Mouse (Mus musculus): ENCODE measurements around the gene Nsmce4a. TPM values are rescaled to one million over a fixed set of nuclear protein-coding genes. Genes with fewer than 3 reads are reported as not detected.

Gene Nsmce4a
- polyA plus RNA-seq, 1 experiment from 2014 or later = 271 TPM

DNA sequence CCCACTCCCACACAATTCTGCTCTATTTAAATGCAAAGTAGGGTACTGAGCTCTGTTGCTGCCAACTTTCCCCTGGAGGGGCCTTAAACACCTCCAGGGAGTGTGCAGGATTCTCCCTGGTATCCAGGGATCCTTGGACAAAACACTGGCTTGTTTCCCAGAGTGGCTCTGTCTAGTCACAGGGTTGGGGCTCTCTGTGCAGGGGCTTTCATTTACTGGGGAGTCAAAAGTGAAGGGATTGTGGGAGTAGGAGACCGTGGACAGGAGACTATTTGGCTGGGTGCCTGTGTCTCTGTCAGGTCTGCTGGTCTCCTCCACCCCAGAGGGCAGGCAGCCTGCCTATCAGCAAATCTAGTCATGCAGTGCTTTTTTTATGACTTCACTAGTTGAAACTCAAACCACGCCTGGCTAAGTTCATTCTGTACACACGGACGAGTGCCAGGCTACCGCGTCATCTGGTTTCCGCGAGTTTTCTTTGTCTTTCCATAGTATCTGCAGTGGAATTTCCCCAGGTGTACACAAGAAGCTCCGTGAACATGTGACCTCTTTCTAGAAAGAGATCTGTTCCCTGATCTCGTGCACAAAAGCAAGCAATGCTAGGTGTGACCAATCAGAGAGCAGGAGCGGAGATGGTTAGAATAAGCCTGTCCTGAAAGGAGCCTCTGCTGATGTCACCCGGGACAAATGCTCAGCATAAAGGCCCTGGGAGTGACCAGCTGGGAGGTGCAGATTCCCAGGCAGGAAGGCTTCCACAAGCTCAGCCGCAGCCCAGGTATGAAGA, 1.5 kb upstream of the Nsmce4a start:
- Histone ChIP-seq H3K4me2 (ENCODE audit: low read depth, low read length) (no peak overlapping the region), H3K4me1 (ENCODE audit: control insufficient read depth, insufficient read depth, low read length) (no peaks in the 10 kb centered on the region), H3K27ac (replicated peaks; ENCODE audit: low read depth, low read length) (no peak overlapping the region), H3K9ac (replicated peaks; ENCODE audit: low read length) (no peak overlapping the region), H3K36me3 (replicated peaks; ENCODE audit: control insufficient read depth, insufficient read depth, low read depth, low read length) (no peaks in the 10 kb centered on the region), H3K27me3 (ENCODE audit: control insufficient read depth, insufficient read depth, low read length) (no peaks in the 10 kb centered on the region), H3K9me3 (replicated peaks; ENCODE audit: control insufficient read depth, low read length) (no peaks in the 10 kb centered on the region), H3K4me3 (ENCODE audit: low read depth, low read length) (no peak overlapping the region)
- 67% methylated on average over 13 of the region's 13 CpGs for WGBS
- DNase-seq (ENCODE audit: low spot score) (no peak), ATAC-seq (replicated peaks; ENCODE audit: insufficient number of reproducible peaks, low FRiP score, low TSS enrichment, low read depth) (no peak)

DNA sequence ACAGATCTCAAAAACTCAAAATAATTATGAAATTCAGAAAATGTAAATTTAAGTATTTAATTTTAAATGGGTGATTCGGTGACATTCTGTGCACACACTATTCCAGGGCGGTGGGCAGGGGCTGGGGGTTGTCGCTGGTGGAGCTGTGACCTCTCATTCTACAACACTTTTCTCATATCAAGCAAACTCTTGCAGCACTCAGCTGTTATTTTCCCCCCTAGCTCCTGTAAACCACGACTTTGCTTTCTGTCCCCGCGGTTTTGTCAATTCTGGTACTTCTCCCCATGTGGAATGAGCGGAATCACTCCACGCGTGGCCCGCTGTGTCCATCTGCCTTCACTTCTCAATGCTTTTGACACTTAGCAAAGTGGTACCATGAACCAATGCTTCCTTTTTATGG, 828 bp upstream of the Nsmce4a start:
- 96% methylated on average over 10 of the region's 10 CpGs for WGBS
- no peak for ATAC-seq (replicated peaks; ENCODE audit: insufficient number of reproducible peaks, low FRiP score, low TSS enrichment, low read depth)

DNA sequence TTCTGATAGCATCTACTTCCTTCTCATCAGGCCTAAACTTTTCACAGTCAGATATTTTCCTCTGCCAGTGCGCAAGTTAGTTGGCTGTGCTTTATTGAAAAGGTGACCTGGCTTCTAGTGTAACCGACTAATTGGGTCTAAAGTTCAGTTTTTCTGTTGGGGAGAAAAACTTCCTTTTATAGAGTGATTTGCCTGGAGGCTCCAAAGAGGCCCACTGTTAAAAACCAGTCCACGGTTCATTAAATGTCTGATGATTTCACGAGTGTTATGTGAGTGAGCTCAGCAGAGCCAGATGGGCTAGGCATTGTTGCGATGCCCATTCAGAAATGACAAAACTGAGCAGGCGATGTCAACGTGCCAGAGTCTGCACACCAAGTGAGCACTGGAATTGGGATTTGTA, 2.4 kb downstream of the Nsmce4a start:
- no peak overlapping the region for H3K4me2 ChIP-seq (ENCODE audit: low read depth, low read length)
- DNase-seq (ENCODE audit: low spot score) = no peak

More for the DNA sequence above, 828 bp upstream of the Nsmce4a start:
- no peaks in the 10 kb centered on the region for H3K4me1 ChIP-seq (ENCODE audit: control insufficient read depth, insufficient read depth, low read length)
- no peaks in the 10 kb centered on the region for H3K27me3 ChIP-seq (ENCODE audit: control insufficient read depth, insufficient read depth, low read length)
- no peak overlapping the region for H3K9ac ChIP-seq (replicated peaks; ENCODE audit: low read length)
- H3K27ac ChIP-seq (replicated peaks; ENCODE audit: low read depth, low read length) = no peak overlapping the region
- no peaks in the 10 kb centered on the region for H3K9me3 ChIP-seq (replicated peaks; ENCODE audit: control insufficient read depth, low read length)
- no peak overlapping the region for H3K4me3 ChIP-seq (ENCODE audit: low read depth, low read length)
- DNase-seq (ENCODE audit: low spot score) = no peak
- H3K4me2 ChIP-seq (ENCODE audit: low read depth, low read length) = no peak overlapping the region
- H3K36me3 ChIP-seq (replicated peaks; ENCODE audit: control insufficient read depth, insufficient read depth, low read depth, low read length) = no peaks in the 10 kb centered on the region

DNA sequence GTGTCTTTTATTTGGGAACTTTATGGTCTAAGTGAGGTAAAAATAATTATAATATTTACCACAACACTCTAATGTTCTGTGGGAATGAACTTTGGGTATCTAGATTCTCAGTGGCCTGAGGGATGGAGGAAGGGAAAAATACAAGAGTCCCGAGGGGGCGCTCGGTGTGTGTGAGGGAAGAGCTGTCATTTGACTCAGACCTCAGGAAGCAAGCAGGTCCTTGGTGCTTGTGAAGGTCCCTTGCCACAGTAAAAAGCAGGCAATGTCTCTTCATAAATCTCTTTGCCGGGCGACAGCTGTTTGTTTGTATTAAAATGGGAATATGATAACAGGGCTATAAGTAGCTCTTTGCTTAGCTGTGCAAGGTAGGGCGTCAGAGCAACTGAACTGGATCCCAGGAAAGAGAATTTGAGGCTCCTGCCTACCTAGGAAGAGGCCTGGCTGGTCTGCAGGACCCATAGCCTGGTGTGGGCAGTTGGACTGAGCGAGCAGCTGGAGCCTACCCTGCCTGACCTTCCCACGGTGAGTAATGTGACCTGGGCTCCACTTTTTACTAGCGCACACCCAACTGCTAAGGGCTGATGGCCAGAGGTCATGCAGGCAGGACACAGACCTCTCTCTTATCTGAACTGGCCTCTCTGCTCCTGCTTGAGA, 4.0 kb downstream of the Nsmce4a start:
- H3K27me3 ChIP-seq (ENCODE audit: control insufficient read depth, insufficient read depth, low read length) = no peaks in the 10 kb centered on the region
- no peaks in the 10 kb centered on the region for H3K4me1 ChIP-seq (ENCODE audit: control insufficient read depth, insufficient read depth, low read length)
- WGBS = 68% methylated on average over 9 of the region's 9 CpGs
- DNase-seq (ENCODE audit: low spot score) (no peak), ATAC-seq (replicated peaks; ENCODE audit: insufficient number of reproducible peaks, low FRiP score, low TSS enrichment, low read depth) (no peak)
- H3K9ac ChIP-seq (replicated peaks; ENCODE audit: low read length) = no peak overlapping the region
- H3K4me2 ChIP-seq (ENCODE audit: low read depth, low read length) = no peak overlapping the region
- no peaks in the 10 kb centered on the region for H3K9me3 ChIP-seq (replicated peaks; ENCODE audit: control insufficient read depth, low read length)
- H3K36me3 ChIP-seq (replicated peaks; ENCODE audit: control insufficient read depth, insufficient read depth, low read depth, low read length) = no peaks in the 10 kb centered on the region
- H3K27ac ChIP-seq (replicated peaks; ENCODE audit: low read depth, low read length) = no peak overlapping the region
- H3K4me3 ChIP-seq (ENCODE audit: low read depth, low read length) = no peak overlapping the region

More for the DNA sequence above, 2.4 kb downstream of the Nsmce4a start:
- H3K4me3 ChIP-seq (ENCODE audit: low read depth, low read length) = no peak overlapping the region
- no peaks in the 10 kb centered on the region for H3K9me3 ChIP-seq (replicated peaks; ENCODE audit: control insufficient read depth, low read length)
- WGBS = 70% methylated on average over 7 of the region's 7 CpGs
- no peaks in the 10 kb centered on the region for H3K27me3 ChIP-seq (ENCODE audit: control insufficient read depth, insufficient read depth, low read length)
- no peak overlapping the region for H3K27ac ChIP-seq (replicated peaks; ENCODE audit: low read depth, low read length)
- no peaks in the 10 kb centered on the region for H3K36me3 ChIP-seq (replicated peaks; ENCODE audit: control insufficient read depth, insufficient read depth, low read depth, low read length)
- H3K9ac ChIP-seq (replicated peaks; ENCODE audit: low read length) = no peak overlapping the region
- no peaks in the 10 kb centered on the region for H3K4me1 ChIP-seq (ENCODE audit: control insufficient read depth, insufficient read depth, low read length)
- no peak for ATAC-seq (replicated peaks; ENCODE audit: insufficient number of reproducible peaks, low FRiP score, low TSS enrichment, low read depth)

DNA sequence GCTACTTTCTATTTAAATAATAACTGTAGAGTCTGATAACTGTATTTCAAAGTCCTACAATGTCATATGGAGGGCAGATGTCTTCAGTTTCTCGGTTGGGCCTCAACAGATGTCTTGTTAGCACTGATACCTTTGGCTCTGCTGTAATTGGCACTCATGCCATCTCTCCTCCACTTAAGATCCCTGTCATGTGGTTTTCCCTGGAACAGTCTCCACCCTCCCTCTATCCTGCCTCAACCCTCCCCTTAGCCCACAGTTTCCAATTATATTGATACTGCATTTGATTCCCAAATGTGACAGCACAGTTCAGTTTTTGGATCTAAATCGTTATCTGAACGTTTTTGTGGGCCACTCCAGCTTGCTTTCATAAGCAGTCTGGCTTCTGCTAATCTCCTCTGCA, 8.3 kb downstream of the Nsmce4a start:
- Histone ChIP-seq H3K36me3 (replicated peaks; ENCODE audit: control insufficient read depth, insufficient read depth, low read depth, low read length) (no peaks in the 10 kb centered on the region), H3K4me1 (ENCODE audit: control insufficient read depth, insufficient read depth, low read length) (no peaks in the 10 kb centered on the region), H3K9ac (replicated peaks; ENCODE audit: low read length) (no peak overlapping the region), H3K27ac (replicated peaks; ENCODE audit: low read depth, low read length) (no peak overlapping the region), H3K27me3 (ENCODE audit: control insufficient read depth, insufficient read depth, low read length) (no peaks in the 10 kb centered on the region), H3K4me2 (ENCODE audit: low read depth, low read length) (no peak overlapping the region), H3K9me3 (replicated peaks; ENCODE audit: control insufficient read depth, low read length) (no peaks in the 10 kb centered on the region), H3K4me3 (ENCODE audit: low read depth, low read length) (no peak overlapping the region)
- DNase-seq (ENCODE audit: low spot score) = no peak
- ATAC-seq (replicated peaks; ENCODE audit: insufficient number of reproducible peaks, low FRiP score, low TSS enrichment, low read depth) = no peak
- WGBS = 60% methylated on average over 3 of the region's 3 CpGs

DNA sequence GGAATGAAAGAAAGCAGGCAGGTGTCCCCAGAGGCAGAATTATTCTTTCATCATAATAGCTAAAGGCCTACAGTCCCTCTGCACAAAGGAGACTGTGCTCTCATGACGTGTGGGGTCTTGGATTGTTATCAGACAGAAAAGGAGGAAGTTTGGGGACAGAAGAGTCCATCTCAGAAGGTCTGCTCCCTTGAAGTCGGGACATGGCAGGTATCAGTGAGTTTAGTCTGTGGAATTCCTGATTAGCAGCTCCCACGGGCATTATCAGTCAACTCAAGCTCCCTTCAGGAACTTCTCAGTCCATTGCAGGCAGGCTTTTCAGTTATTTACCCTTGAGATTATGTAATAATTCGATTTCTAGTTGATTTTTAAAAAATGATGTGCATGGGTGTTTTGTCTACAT, 9.0 kb downstream of the Nsmce4a start:
- no peak for ATAC-seq (replicated peaks; ENCODE audit: insufficient number of reproducible peaks, low FRiP score, low TSS enrichment, low read depth)
- WGBS = 59% methylated on average over 4 of the region's 4 CpGs

DNA sequence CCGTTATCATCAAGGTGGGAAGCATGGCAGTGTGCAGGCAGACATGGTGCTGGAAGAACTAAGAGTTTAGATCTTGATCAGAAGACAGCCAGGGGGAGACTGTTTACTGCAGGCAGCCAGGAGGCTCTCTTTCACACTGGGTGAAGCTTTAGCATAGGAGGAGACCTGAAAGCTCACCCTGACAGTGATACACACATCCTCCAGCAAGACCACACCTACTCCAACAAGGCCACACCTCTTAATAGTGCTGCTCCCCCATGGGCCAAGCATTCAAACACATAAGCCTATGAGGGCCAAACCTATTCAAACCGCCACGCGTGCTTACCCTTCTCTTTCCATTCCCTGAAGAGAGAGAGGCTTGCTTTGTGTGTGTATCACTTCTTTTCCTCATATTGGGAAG, 9.6 kb downstream of the Nsmce4a start:
- Histone ChIP-seq H3K9me3 (replicated peaks; ENCODE audit: control insufficient read depth, low read length) (no peaks in the 10 kb centered on the region), H3K36me3 (replicated peaks; ENCODE audit: control insufficient read depth, insufficient read depth, low read depth, low read length) (no peaks in the 10 kb centered on the region), H3K9ac (replicated peaks; ENCODE audit: low read length) (no peak overlapping the region), H3K4me2 (ENCODE audit: low read depth, low read length) (no peak overlapping the region), H3K4me1 (ENCODE audit: control insufficient read depth, insufficient read depth, low read length) (no peaks in the 10 kb centered on the region), H3K27me3 (ENCODE audit: control insufficient read depth, insufficient read depth, low read length) (no peaks in the 10 kb centered on the region), H3K4me3 (ENCODE audit: low read depth, low read length) (no peak overlapping the region), H3K27ac (replicated peaks; ENCODE audit: low read depth, low read length) (no peak overlapping the region)
- WGBS = 87% methylated on average over 4 of the region's 4 CpGs
- ATAC-seq (replicated peaks; ENCODE audit: insufficient number of reproducible peaks, low FRiP score, low TSS enrichment, low read depth) = no peak
- no peak for DNase-seq (ENCODE audit: low spot score)

More for the DNA sequence above, 9.0 kb downstream of the Nsmce4a start:
- H3K9ac ChIP-seq (replicated peaks; ENCODE audit: low read length) = no peak overlapping the region
- no peaks in the 10 kb centered on the region for H3K4me1 ChIP-seq (ENCODE audit: control insufficient read depth, insufficient read depth, low read length)
- no peak overlapping the region for H3K4me3 ChIP-seq (ENCODE audit: low read depth, low read length)
- no peaks in the 10 kb centered on the region for H3K36me3 ChIP-seq (replicated peaks; ENCODE audit: control insufficient read depth, insufficient read depth, low read depth, low read length)
- no peaks in the 10 kb centered on the region for H3K9me3 ChIP-seq (replicated peaks; ENCODE audit: control insufficient read depth, low read length)
- no peak overlapping the region for H3K4me2 ChIP-seq (ENCODE audit: low read depth, low read length)
- no peaks in the 10 kb centered on the region for H3K27me3 ChIP-seq (ENCODE audit: control insufficient read depth, insufficient read depth, low read length)
- DNase-seq (ENCODE audit: low spot score) = no peak
- H3K27ac ChIP-seq (replicated peaks; ENCODE audit: low read depth, low read length) = no peak overlapping the region

DNA sequence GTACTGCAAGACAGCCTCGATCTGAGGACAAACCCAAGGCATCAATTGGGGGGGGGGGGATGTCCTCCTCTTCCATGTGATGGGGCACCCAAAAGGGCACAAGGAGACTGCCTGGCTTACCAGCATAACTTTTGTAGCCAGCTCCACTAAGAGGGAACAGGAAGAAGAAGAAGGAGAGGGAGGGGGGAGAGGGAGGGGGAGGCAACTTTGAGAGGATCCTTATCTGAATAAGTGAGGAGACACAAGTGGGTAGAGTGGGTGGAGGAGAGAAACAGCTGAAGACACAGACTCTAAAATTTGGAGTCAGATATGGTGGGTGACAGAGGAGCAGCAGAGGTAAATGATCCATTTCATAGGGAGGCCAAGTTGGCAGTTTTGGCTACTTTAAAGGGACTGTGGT, 12.0 kb downstream of the Nsmce4a start:
- no peak overlapping the region for H3K27ac ChIP-seq (replicated peaks; ENCODE audit: low read depth, low read length)
- H3K9me3 ChIP-seq (replicated peaks; ENCODE audit: control insufficient read depth, low read length) = no peaks in the 10 kb centered on the region
- no peak overlapping the region for H3K4me3 ChIP-seq (ENCODE audit: low read depth, low read length)
- no peak overlapping the region for H3K4me2 ChIP-seq (ENCODE audit: low read depth, low read length)
- H3K36me3 ChIP-seq (replicated peaks; ENCODE audit: control insufficient read depth, insufficient read depth, low read depth, low read length) = no peaks in the 10 kb centered on the region
- H3K9ac ChIP-seq (replicated peaks; ENCODE audit: low read length) = no peak overlapping the region
- no peak for DNase-seq (ENCODE audit: low spot score)
- WGBS = 78% methylated on average over 1 of the region's 1 CpGs
- H3K4me1 ChIP-seq (ENCODE audit: control insufficient read depth, insufficient read depth, low read length) = no peaks in the 10 kb centered on the region
- no peaks in the 10 kb centered on the region for H3K27me3 ChIP-seq (ENCODE audit: control insufficient read depth, insufficient read depth, low read length)
- no peak for ATAC-seq (replicated peaks; ENCODE audit: insufficient number of reproducible peaks, low FRiP score, low TSS enrichment, low read depth)
